Mouse (Mus musculus): ENCODE data around the gene Klhl5.

GRCm38 (mm10) chr5:65102026-65102640 is 5.2 kb upstream of the Klhl5 start:
- no peak for TF ChIP-seq CTCF (IDR thresholded peaks at IDR 0.05; ENCODE audit: borderline replicate concordance, extremely low read depth, insufficient read depth, insufficient read length)
- TF ChIP-seq POLR2A (IDR thresholded peaks at IDR 0.05; ENCODE audit: borderline replicate concordance, extremely low read depth, insufficient read depth, insufficient read length, poor library complexity, severe bottlenecking): no peak

Data from brain, embryonic 14.5 days (tissue).